In the genomic region with DNA sequence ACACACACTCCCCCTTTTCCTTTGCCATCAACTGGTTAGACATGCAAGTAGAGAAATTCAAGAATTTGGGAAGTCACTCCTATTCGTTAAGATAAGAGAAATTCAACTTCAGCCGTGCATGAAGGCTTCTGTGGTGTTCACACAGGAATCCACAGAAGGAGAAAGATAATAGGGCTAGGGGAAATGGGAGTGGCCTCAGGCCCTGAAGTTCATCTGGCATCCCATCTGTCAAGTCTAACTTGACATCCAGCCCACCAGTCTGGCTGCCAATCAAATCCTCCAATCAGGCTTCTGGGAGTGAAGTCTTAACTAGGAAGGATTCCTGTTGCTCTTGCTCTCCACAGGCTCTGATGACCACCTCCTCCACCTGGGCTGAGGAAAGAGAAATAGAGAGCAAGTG, we compare ENCODE assay signal across 20 mouse cellular contexts. TPM values are rescaled to one million over a fixed set of nuclear protein-coding genes. Genes with fewer than 3 reads are reported as not detected.
"Had no signal": no experiment of that assay in that cellular context is flagged by ENCODE, and none has a peak within 500 bp of the region (broad histone marks: within the 10 kb centered on the region; RNA-seq: fewer than 3 reads in every experiment).

No protein-coding gene starts in this region.

- H3K27ac ChIP-seq: left cerebral cortex, adult 2 months; limb, embryonic 15.5 days; liver, embryonic 12.5 days; midbrain, embryonic 10.5 days; neural tube, embryonic 13.5 days had no signal

- H3K9ac ChIP-seq: limb, embryonic 15.5 days; liver, embryonic 12.5 days; lung, embryonic 14.5 days; neural tube, embryonic 13.5 days had no signal

- H3K27me3 ChIP-seq: limb, embryonic 15.5 days; liver, embryonic 12.5 days; neural tube, embryonic 13.5 days had no signal

- DNase-seq: kidney, postnatal 14 days; lung, embryonic 14.5 days; lung, postnatal 10 days; lung, postnatal 4 days; midbrain, embryonic 14.5 days; right cerebral cortex, adult 18-20 months; right cerebral cortex, postnatal 25 days; thymus, postnatal 36 days had no signal

- ATAC-seq: liver, embryonic 12.5 days had no signal

- H3K4me3 ChIP-seq: left cerebral cortex, adult 2 months; limb, embryonic 15.5 days; liver, embryonic 12.5 days; midbrain, embryonic 10.5 days; neural tube, embryonic 13.5 days had no signal

- H3K4me2 ChIP-seq: limb, embryonic 15.5 days; liver, embryonic 12.5 days; lung, embryonic 14.5 days; neural tube, embryonic 13.5 days had no signal

- H3K9me3 ChIP-seq: limb, embryonic 15.5 days; liver, embryonic 12.5 days; midbrain, embryonic 10.5 days; neural tube, embryonic 13.5 days had no signal

- H3K4me1 ChIP-seq: liver, embryonic 12.5 days had no signal

- H3K36me3 ChIP-seq: limb, embryonic 15.5 days; liver, embryonic 12.5 days; midbrain, embryonic 10.5 days; neural tube, embryonic 13.5 days had no signal

RNA-seq across cellular contexts. Expression of a gene that starts 46.5 kb away (rescaled TPM):
- total RNA-seq: layer of hippocampus, adult 8-10 months; layer of hippocampus, postnatal 14 days; left cerebral cortex, adult 2 months; left cerebral cortex, postnatal 14 days; megakaryocyte, adult 5-6 weeks had no signal
- polyA plus RNA-seq: kidney, embryonic 14.5 days; limb, embryonic 11.5 days; liver, embryonic 12.5 days; liver, embryonic 16.5 days; lung, embryonic 14.5 days; midbrain, embryonic 10.5 days; midbrain, embryonic 14.5 days; neural tube, embryonic 13.5 days had no signal
